Mouse (Mus musculus) CH12F3 (cell line): ENCODE data around the gene Prss33.

Source experiments
- in situ Hi-C: fragments of 300-500 bp; cut with MboI; formaldehyde crosslinking; loops from 2 replicates; pipeline ENCODE4 v1.14.3; 2020; ENCODE audit warnings: low sequenced_read_pairs

Prss33 gene

GRCm38 (mm10) chr17:23786510-23786931 is 49.3 kb downstream of the Prss33 start:
- in situ Hi-C loops, result no loop called here

GRCm38 (mm10) chr17:23785561-23786471 is 50.0 kb downstream of the Prss33 start, which contains the start of gene Flywch2:
Gene Flywch2 (minus strand): TSS chr17:23786081.
- in situ Hi-C loops, result no loop called here

- in situ Hi-C loops, result no loop called here
Measured at GRCm38 (mm10) chr17:23783352-23783751, 52.5 kb downstream of the Prss33 start.
